Mouse (Mus musculus): ENCODE measurements around the gene Aox4.

DNA sequence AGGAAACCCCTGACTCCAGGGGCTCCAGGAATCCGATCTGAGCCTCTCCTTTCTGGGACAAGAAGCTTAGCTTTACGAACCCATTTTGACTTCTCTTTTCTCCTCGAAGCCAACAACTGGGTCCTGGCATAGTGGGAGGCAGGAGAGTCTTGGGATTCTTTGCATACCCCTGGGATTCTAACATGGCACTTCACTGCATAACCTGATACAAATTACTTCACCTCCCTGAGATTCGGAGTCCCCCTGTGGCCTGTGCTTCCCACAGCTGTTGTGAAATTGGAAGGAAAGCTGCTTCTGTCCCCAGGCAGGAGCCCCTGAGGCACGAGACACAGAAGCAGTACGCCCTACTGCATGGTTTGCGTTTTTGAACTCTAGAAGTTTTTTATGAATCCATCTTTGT is 68.3 kb downstream of the Aox4 start:
- TF ChIP-seq CTCF (IDR thresholded peaks at IDR 0.05; ENCODE audit: extremely low read depth, insufficient read depth, insufficient read length, insufficient replicate concordance): no peak
- TF ChIP-seq POLR2A (IDR thresholded peaks at IDR 0.05; ENCODE audit: low read depth, low read length): no peak

Data from spleen, adult 2 months (tissue).